Mouse (Mus musculus) kidney, adult 2 months (tissue): ENCODE measurements around the gene Zfp710.

ENCODE experiments used
- CTCF ChIP-seq: fragments of 200-500 bp; conservative IDR thresholded peaks from 2 replicates; pipeline ENCODE4 v1.5.1; 2011; ENCODE audit warnings: low read depth, mild to moderate bottlenecking, control low read depth, low read length, moderate library complexity, mixed read lengths; ENCODE audit not compliant: insufficient read depth, insufficient read length
- POLR2A ChIP-seq: fragments of 200-500 bp; IDR thresholded peaks from one replicate; pipeline ENCODE4 v1.6.1; 2011; ENCODE audit warnings: low read depth, low read length, control low read depth

DNA sequence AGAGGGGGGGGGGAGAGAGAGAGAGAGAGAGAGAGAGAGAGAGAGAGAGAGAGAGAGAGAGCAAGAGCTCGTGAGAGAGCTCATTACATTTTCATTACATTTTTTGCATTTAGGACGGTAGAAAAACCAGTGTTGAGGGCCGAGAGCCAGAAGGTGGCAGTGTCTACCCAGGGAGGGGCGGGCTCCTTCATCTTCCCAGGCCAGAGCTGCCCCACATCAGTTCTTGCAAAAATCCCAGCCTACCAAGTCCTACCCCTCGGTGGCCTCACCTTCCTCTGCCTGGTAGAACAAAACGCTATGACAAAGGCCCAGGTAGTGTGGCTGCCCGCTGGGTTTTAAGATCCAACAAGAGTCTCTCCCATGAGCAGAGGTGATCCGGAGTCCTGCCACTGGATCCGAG is 116.2 kb downstream of the Zfp710 start:
- TF ChIP-seq CTCF (peak; percentile 93), POLR2A (no peak)
